Mouse (Mus musculus) stomach, postnatal 0 days (tissue): ENCODE results near the gene Plekhs1.

Experiments used
- CTCF ChIP-seq: IDR thresholded peaks from 2 replicates; pipeline ENCODE4 v1.5.1; 2016; ENCODE audit warnings: antibody characterized with exemption, low read depth, mild to moderate bottlenecking, moderate library complexity
- EP300 ChIP-seq: optimal IDR thresholded peaks from 2 replicates; pipeline ENCODE3; 2016; ENCODE audit warnings: antibody characterized with exemption

DNA sequence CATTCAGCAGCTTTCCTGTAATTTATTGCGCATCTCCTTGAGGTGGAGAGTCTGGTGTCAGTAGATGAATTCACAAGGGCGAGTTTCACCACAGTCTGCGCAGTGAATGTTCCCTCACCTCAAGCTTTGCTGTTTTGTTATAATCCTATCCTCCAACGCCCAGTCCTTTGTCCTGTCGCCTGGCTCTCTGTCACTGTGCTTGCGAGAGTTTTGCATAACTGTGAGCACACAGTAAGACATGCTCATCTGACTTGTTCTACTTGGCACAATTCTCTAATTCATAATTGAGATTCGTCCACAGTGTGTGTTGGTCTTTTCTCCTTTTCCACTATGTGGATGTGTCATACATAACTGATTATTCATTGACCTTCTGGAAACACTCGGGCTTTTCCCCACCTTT lies 5.0 kb downstream of the Plekhs1 start:
- TF ChIP-seq CTCF (no peak), EP300 (no peak)
